Mouse (Mus musculus): Measurements from ENCODE around the gene Ppp1r36.
"Not testable (repeated sequence)": the region's sequence is repeated elsewhere in the genome, so short reads cannot be mapped to it uniquely, and the experiment has no call there.

The Ppp1r36 gene

GRCm38 (mm10) chr12:76452203-76452602 is 34.9 kb downstream of the Ppp1r36 start:
- no peak for DNase-seq

GRCm38 (mm10) chr12:76458445-76458844 is 41.1 kb downstream of the Ppp1r36 start:
- not testable (repeated sequence) for DNase-seq

- DNase-seq: no peak
Measured at GRCm38 (mm10) chr12:76459032-76459431, 41.7 kb downstream of the Ppp1r36 start.

GRCm38 (mm10) chr12:76463391-76463790 is 46.1 kb downstream of the Ppp1r36 start:
- DNase-seq: no peak

- peak; percentile 36 for DNase-seq
Measured at GRCm38 (mm10) chr12:76464651-76465252, 47.4 kb downstream of the Ppp1r36 start.

- DNase-seq: peak; percentile 35
Measured at GRCm38 (mm10) chr12:76466651-76467050, 49.3 kb downstream of the Ppp1r36 start.

GRCm38 (mm10) chr12:76467256-76467655 is 49.9 kb downstream of the Ppp1r36 start:
- no peak for DNase-seq

- peak; percentile 85 for DNase-seq
Measured at GRCm38 (mm10) chr12:76472046-76472445, 54.7 kb downstream of the Ppp1r36 start.

- no peak for DNase-seq
Measured at GRCm38 (mm10) chr12:76473562-76474245, 56.4 kb downstream of the Ppp1r36 start.

- DNase-seq: no peak
Measured at GRCm38 (mm10) chr12:76474246-76474583, 56.9 kb downstream of the Ppp1r36 start.

GRCm38 (mm10) chr12:76474802-76475201 is 57.5 kb downstream of the Ppp1r36 start:
- no peak for DNase-seq

- no peak for DNase-seq
Measured at GRCm38 (mm10) chr12:76476146-76476545, 58.8 kb downstream of the Ppp1r36 start.

GRCm38 (mm10) chr12:76478309-76479023 is 61.1 kb downstream of the Ppp1r36 start:
- DNase-seq: no peak

GRCm38 (mm10) chr12:76479174-76479573 is 61.8 kb downstream of the Ppp1r36 start:
- DNase-seq: no peak

GRCm38 (mm10) chr12:76479836-76480495 is 62.6 kb downstream of the Ppp1r36 start:
- no peak for DNase-seq

- no peak for DNase-seq
Measured at GRCm38 (mm10) chr12:76482446-76482845, 65.1 kb downstream of the Ppp1r36 start.

- no peak for DNase-seq
Measured at GRCm38 (mm10) chr12:76482948-76483347, 65.6 kb downstream of the Ppp1r36 start.

GRCm38 (mm10) chr12:76484881-76485280 is 67.5 kb downstream of the Ppp1r36 start:
- no peak for DNase-seq

- DNase-seq: no peak
Measured at GRCm38 (mm10) chr12:76485381-76485780, 68.0 kb downstream of the Ppp1r36 start.

GRCm38 (mm10) chr12:76486943-76487342 is 69.6 kb downstream of the Ppp1r36 start:
- DNase-seq: no peak
